24 mouse cellular contexts compared by ENCODE assay signal in genomic region chr13:98946434-98946833, GRCm38 (mm10). TPM values are rescaled to one million over a fixed set of nuclear protein-coding genes. Genes with fewer than 3 reads are reported as not detected.
DNase-seq lines count a peak whose midpoint lies in the region; ATAC-seq and TF ChIP-seq lines count a peak whose summit lies in the region.
"Had no signal": no experiment of that assay in that cellular context is flagged by ENCODE, and none has a peak within 500 bp of the region (broad histone marks: within the 10 kb centered on the region; RNA-seq: fewer than 3 reads in every experiment).

No protein-coding gene starts in this region.

- peak; percentile 59 for DNase-seq in heart, adult 11 months
- DNase-seq in heart, postnatal 4 days: no peak
- DNase-seq in kidney, postnatal 0 days (ENCODE audit: low spot score): no peak
- DNase-seq in kidney, postnatal 36 days: no peak
- no peak for DNase-seq in T-cell, adult 2 months (ENCODE audit: low spot score)
- no peak for DNase-seq in cerebellum, adult 2 months
- DNase-seq: adrenal gland, postnatal 10 days; cerebellum, adult 11-12 months; cerebellum, adult 9-11 months; cerebellum, postnatal 36 days; gastrocnemius, postnatal 14 days; heart, postnatal 36 days had no signal

- 0 out of 2 replicates have a peak overlapping the region, but pooled peaks have one; percentile 74 for H3K27ac ChIP-seq in kidney, postnatal 0 days
- no peak overlapping the region for H3K27ac ChIP-seq in cerebellum, adult 2 months (ENCODE audit: insufficient read depth, low read length)
- H3K27ac ChIP-seq: embryonic facial prominence, embryonic 13.5 days; forebrain, embryonic 12.5 days; heart, embryonic 13.5 days; hindbrain, embryonic 12.5 days; hindbrain, postnatal 0 days; intestine, embryonic 15.5 days had no signal

- H3K4me1 ChIP-seq in kidney, postnatal 0 days (replicated peaks; ENCODE audit: insufficient read depth, low read length): peaks cover 8% of the 10 kb centered on the region
- H3K4me1 ChIP-seq in cerebellum, adult 2 months (ENCODE audit: control insufficient read depth, insufficient read depth, low read length): no peaks in the 10 kb centered on the region
- H3K4me1 ChIP-seq: forebrain, embryonic 12.5 days had no signal

- ATAC-seq in kidney, postnatal 0 days (replicated peaks; ENCODE audit: low FRiP score, low read depth): no peak
- ATAC-seq in granulocyte monocyte progenitor cell, adult 5-6 weeks (replicated peaks; ENCODE audit: poor library complexity, severe bottlenecking): peak; percentile 80
- ATAC-seq: forebrain, embryonic 16.5 days; hindbrain, postnatal 0 days; intestine, embryonic 15.5 days had no signal

- WGBS in kidney, postnatal 0 days: 83% methylated on average over 7 of the region's 7 CpGs
- 94% methylated on average over 7 of the region's 7 CpGs for WGBS in cerebellum, adult 2 months

- TF ChIP-seq POLR2A in cerebellum, adult 2 months (IDR thresholded peaks at IDR 0.05; ENCODE audit: borderline replicate concordance, insufficient read depth, low read length): no peak

- no peaks in the 10 kb centered on the region for H3K27me3 ChIP-seq in kidney, postnatal 0 days (ENCODE audit: insufficient read depth, low read length)
- H3K27me3 ChIP-seq in cerebellum, adult 2 months (ENCODE audit: control insufficient read depth, insufficient read depth, low read length): no peaks in the 10 kb centered on the region
- H3K27me3 ChIP-seq: CH12.LX; embryonic facial prominence, embryonic 13.5 days; forebrain, embryonic 12.5 days; heart, embryonic 13.5 days; hindbrain, embryonic 12.5 days; intestine, embryonic 15.5 days had no signal

- no peak overlapping the region for H3K9ac ChIP-seq in kidney, postnatal 0 days (ENCODE audit: low read depth, low read length)
- H3K9ac ChIP-seq: embryonic facial prominence, embryonic 13.5 days; forebrain, embryonic 12.5 days; heart, embryonic 13.5 days; hindbrain, embryonic 12.5 days; intestine, embryonic 15.5 days had no signal

- no peaks in the 10 kb centered on the region for H3K9me3 ChIP-seq in kidney, postnatal 0 days (replicated peaks; ENCODE audit: low read length)
- H3K9me3 ChIP-seq: embryonic facial prominence, embryonic 13.5 days; forebrain, embryonic 12.5 days; heart, embryonic 13.5 days; hindbrain, embryonic 12.5 days; intestine, embryonic 15.5 days had no signal

- no peak overlapping the region for H3K4me2 ChIP-seq in kidney, postnatal 0 days (ENCODE audit: low read length)
- H3K4me2 ChIP-seq: embryonic facial prominence, embryonic 13.5 days; forebrain, embryonic 12.5 days; heart, embryonic 13.5 days; hindbrain, embryonic 12.5 days; intestine, embryonic 15.5 days had no signal

- no peaks in the 10 kb centered on the region for H3K36me3 ChIP-seq in kidney, postnatal 0 days (ENCODE audit: insufficient read depth, low read length)
- H3K36me3 ChIP-seq: embryonic facial prominence, embryonic 13.5 days; forebrain, embryonic 12.5 days; heart, embryonic 13.5 days; hindbrain, embryonic 12.5 days; intestine, embryonic 15.5 days had no signal

- H3K4me3 ChIP-seq in kidney, postnatal 0 days (replicated peaks; ENCODE audit: low read depth, low read length): no peak overlapping the region
- no peak overlapping the region for H3K4me3 ChIP-seq in cerebellum, adult 2 months (replicated peaks; ENCODE audit: insufficient read depth, low read depth, low read length)
- H3K4me3 ChIP-seq: embryonic facial prominence, embryonic 13.5 days; forebrain, embryonic 12.5 days; heart, embryonic 13.5 days; hindbrain, embryonic 12.5 days; intestine, embryonic 15.5 days had no signal

- no peak for TF ChIP-seq CTCF in kidney, postnatal 0 days (IDR thresholded peaks at IDR 0.05; ENCODE audit: low read depth)
- TF ChIP-seq CTCF in cerebellum, adult 2 months (IDR thresholded peaks at IDR 0.05; ENCODE audit: borderline replicate concordance, insufficient read depth, low read depth, low read length): no peak

RNA-seq across cellular contexts. Expression of gene Tnpo1, which starts 20.2 kb away (rescaled TPM):
- 10 to 100 TPM; 95.4 to 97.2 TPM for total RNA-seq in heart, postnatal 4 days (2021)
- polyA plus RNA-seq in kidney, postnatal 0 days (2015; fragmentation: Nextera tagmentation; extraction: Ambion mirVana): 37.8 and 39.0 TPM in 2 replicates
- total RNA-seq in granulocyte monocyte progenitor cell, adult 5-6 weeks (2014; fragmentation: Nextera tagmentation): 123 and 142 TPM in 2 replicates
- total RNA-seq in granulocyte monocyte progenitor cell, adult 5-6 weeks (2017): 119 and 134 TPM in 2 replicates
- 23.9 and 24.8 TPM in 2 replicates for polyA plus RNA-seq in cerebellum, adult 2 months (2012; rRNA removed)

RNA-seq across cellular contexts. Expression of gene 1700024P04Rik, which starts 37.9 kb away (rescaled TPM):
- not detected for total RNA-seq in heart, postnatal 4 days (2021)
- polyA plus RNA-seq in kidney, postnatal 0 days (2015; fragmentation: Nextera tagmentation; extraction: Ambion mirVana): not detected in 2 replicates
- not detected in 2 replicates for total RNA-seq in granulocyte monocyte progenitor cell, adult 5-6 weeks (2014; fragmentation: Nextera tagmentation)
- not detected in 2 replicates for total RNA-seq in granulocyte monocyte progenitor cell, adult 5-6 weeks (2017)
- polyA plus RNA-seq in cerebellum, adult 2 months (2012; rRNA removed): not detected in 2 replicates
- total RNA-seq: adrenal gland, postnatal 10 days; adrenal gland, postnatal 4 days; CH12.LX; gastrocnemius, postnatal 14 days; heart, postnatal 36 days; hindbrain, postnatal 0 days had no signal
- polyA plus RNA-seq: embryonic facial prominence, embryonic 13.5 days; forebrain, embryonic 12.5 days; forebrain, embryonic 16.5 days; frontal cortex, adult 2 months; heart, embryonic 13.5 days; heart, postnatal 0 days; hindbrain, embryonic 12.5 days; hindbrain, postnatal 0 days; intestine, embryonic 15.5 days had no signal
